Mouse (Mus musculus): ENCODE measurements around the gene Tmem198.

- peak; percentile 16 for TF ChIP-seq CTCF (IDR thresholded peaks at IDR 0.05; ENCODE audit: low read depth, low read length)
- TF ChIP-seq EP300 (IDR thresholded peaks at IDR 0.05; ENCODE audit: insufficient read depth, low read depth, low read length) = no peak
- no peak for TF ChIP-seq POLR2A (IDR thresholded peaks at IDR 0.05; ENCODE audit: insufficient read depth, low read length)
Measured at GRCm38 (mm10) chr1:75487405-75488161, 8.3 kb downstream of the Tmem198 start.
